Mouse (Mus musculus): Measurements from ENCODE around the gene Iqsec3.
"Not testable (repeated sequence)": the region's sequence is repeated elsewhere in the genome, so short reads cannot be mapped to it uniquely, and the experiment has no call there.

Gene Iqsec3

DNA sequence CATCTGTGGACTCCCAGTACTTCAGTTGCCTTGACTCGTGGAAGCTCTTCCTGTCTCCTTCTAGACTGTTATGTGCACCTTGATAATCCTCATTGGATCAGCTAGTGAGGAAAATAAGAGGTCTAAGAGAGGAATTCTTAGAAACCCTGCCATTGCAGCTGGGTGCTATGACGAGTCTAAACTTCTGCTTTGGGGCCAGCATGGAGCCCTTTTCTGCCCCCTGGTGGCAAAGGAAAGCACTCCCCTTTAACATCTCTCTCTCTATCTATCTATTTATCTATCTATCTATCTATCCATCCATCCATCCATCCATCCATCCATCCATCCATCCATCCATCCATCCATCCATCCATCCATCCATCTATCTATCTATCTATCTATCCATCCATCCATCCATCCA, 106.9 kb downstream of the Iqsec3 start:
- in situ Hi-C loops (cut with MseI, MboI), result not testable (repeated sequence)

DNA sequence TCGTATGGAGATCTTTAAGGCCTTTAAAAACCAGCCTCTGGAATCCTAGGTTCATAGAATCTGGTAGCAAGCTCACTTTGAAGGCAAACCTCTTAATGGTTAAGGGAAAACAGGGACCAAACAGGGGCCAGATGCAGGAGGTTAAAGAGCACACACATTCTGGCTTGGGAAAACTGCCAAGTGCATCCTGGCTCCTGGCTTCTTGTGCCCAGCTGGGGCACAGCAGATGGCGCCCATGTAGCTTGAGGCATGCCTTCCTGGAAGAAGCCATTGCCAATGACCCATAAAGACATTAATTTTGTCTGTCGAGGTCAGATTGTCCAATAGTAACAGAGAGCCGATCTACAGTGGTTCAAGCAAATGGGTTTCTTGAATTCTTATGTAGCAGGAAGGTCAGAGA, 109.5 kb downstream of the Iqsec3 start:
- in situ Hi-C loops (cut with MseI, MboI), result no loop called here

DNA sequence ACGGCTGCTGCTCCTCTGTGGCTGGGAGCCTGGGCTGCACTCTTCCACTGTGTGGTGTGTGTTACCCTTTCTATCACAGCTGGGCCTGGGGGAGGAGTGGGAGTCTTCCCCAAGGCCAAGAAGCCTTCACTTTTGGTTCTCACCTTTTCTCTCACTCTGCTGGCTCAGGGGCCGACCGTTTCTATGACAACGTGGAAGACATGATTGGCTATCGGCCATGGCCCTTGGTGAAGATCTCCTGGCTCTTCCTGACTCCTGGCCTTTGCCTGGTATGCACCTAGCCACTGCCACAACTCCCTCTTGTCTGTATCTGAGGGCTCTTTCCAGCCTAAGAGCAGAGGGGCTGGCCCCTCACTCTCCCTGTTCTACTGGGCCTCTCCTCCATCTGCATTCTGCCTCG, 110.4 kb downstream of the Iqsec3 start:
- in situ Hi-C loops (cut with MseI, MboI), result no loop called here

DNA sequence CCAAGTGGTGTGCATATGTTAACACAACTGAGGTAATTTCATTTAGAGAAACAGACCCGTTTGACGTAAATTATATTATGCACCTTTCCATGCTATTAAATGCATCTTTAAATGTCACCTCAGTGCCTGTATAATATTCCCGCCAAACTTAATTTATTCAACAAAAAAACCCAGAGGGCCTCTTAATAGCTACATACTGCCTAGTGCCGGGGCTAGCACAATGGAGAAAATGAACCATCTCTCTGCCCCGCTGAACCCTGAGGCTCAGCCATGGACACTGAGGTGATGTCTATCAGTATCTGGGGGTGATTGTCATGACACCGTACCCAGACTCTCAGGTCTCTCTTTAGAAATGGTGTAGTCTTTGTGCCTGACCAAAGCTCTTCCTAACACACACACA, 116.2 kb downstream of the Iqsec3 start:
- in situ Hi-C loops (cut with MseI, MboI), result no loop called here

DNA sequence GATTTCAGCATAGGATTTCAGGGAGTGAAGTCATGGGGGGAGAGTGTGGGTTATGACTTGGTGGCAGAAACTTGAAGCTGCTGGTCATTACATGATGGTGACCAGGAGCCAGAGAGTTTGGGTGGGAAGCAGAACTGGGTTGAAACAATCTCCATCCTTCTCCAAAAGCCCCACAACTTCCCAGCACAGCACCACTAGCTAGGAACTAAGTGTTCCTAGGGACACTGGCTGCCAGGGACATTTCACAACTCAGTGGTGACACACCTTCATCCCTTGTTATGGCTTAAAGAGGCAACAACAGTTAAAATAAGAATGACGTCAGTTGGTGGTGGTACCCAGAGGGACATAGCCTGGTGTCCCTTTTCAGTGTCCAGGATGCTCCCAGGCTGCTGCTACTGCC, 117.4 kb downstream of the Iqsec3 start:
- in situ Hi-C loops (cut with MseI, MboI), result no loop called here

DNA sequence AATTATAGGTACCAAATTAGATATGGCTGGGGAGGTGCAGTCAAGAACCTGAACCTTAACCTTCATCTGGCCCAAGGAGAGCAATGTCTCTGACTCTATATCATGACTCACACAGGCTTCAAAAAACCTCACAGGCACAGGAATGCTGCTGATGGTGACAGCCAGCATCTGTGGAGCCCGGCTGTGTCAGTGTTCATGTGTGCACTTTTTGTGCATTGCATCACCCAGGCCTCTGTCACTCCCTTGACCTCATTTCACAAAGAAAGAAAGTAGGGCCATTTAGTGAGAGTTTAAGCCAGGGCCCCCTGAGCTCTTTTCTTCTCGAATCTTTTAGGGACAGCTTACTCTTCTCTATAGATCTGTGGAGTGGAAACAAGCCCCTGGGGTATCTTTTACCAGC, 121.2 kb downstream of the Iqsec3 start:
- in situ Hi-C loops (cut with MseI, MboI), result no loop called here

DNA sequence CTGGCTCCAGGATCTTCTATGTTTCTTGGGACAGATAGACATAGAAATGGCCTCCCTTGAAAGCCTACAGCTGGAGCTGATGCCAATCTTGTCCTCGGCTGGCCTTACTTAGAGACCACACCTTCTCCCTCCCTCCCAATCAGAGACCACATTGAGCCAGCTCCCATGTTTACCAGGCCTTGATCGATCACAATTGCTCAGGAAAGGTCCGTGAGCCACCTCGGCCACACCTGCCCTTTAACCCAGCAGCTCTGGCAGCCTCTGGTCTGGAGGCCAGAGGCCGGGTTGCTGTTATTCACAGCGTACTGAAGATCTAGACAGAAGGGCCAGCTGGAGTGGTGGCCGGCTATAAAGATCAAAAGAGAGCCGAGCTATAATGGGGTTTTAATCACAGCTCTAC, 127.0 kb downstream of the Iqsec3 start:
- in situ Hi-C loops (cut with MseI, MboI), result no loop called here

DNA sequence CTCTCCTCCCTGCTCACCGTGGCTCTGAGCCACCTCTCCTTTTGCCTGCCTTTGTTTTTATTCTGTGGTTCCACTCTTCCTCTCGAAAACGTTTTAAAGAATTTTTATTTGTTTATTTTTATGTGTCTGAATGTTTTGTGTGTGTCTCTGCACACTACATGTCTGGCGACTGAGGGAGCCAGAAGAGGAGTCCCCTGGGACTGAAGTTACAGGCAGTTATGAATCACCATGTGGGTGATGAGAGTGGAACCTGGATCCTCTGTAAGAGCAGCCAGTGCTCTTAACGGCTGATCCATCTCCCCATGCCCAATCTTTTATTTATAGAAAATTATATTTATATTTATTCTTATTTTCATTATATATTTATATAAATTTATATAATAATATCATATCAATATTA, 129.1 kb downstream of the Iqsec3 start:
- in situ Hi-C loops (cut with MseI, MboI), result loop anchor here in 1 of 2 experiments (5.0 kb wide), 1 partner anchor 188 kb away; no protein-coding TSS in a partner anchor

DNA sequence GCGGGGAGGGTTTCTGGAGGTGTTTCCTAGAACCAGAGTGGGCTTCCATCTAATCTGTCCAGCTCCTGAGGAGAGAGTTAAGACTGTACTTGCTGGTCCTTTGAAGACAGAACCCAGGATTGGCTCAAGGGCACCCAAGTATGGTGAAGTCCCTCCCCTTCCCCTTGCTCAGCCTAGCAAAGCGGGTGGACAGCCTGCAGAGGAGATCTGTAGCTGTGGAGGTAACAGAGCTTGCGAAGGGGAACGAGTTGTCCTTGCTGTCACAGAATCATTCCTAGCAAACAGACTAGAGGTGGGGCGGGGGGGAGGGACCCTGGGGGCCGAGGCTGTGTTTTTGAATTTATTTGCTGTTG, 129.7 kb downstream of the Iqsec3 start:
- in situ Hi-C loops (cut with MseI, MboI), result loop anchor here in 1 of 2 experiments (5.0 kb wide), 1 partner anchor 189 kb away; no protein-coding TSS in a partner anchor

DNA sequence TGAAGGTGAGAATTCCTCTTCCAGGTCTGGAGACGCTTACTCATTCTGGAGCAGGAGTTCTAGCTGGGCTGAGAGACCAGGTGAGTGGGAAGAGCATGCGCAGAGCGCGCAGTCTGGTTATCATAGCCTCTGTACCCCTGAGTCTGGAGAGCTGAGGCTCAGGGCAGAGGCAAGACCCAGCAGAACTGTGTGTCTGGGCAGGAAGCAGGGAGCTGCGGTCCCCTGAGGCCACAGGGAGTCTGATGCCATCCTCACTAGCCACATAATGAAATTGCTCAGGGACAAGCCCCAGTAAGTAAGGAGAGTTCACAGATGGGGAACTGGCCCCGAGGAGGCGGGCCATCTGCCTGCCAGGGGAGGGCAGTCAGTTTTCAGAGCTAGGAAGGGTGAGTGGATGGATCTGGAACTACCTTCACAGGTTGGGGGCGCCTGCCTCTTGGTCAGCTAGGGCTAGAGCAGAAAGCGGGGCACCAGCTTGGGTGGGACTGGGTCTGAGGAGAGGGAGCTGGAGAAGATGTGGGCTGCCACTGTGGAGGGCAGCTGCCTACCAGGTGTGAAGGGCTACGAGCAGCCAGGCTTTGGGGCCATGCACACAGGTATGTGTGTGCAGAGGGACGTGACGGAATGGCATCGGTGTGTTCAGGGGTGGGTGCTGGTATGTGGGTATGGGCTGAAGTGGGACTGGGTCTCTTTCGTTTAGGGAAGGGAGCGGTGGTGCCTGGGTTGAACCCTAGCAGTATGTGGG, 130.3 kb downstream of the Iqsec3 start, which contains the start of gene Slc6a12:
Gene Slc6a12 (plus strand): TSS at position 51 of the 745 bp plus-strand sequence.
- in situ Hi-C loops (cut with MseI, MboI), result loop anchor here in 1 of 2 experiments (5.0 kb wide), 1 partner anchor 189 kb away; no protein-coding TSS in a partner anchor

DNA sequence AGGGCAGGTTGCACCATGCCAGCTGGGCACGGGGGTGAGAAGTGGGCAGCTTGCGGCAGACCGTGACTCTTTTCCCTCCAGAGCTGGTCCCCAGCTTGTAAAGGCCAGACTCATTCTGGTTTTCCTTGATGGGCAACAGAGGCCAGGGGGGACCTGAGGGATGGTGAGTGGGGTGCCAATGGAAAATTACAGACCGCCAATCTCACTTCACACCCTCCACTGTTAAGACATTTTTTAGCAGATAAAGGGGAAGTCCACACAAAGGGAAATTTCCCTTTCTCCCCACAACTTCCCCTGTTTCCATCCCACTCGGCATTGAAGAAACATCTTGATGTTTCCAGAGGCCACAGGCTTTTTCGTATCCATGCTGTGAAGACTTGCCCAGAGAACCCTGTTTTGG, 131.8 kb downstream of the Iqsec3 start:
- in situ Hi-C loops (cut with MseI, MboI), result loop anchor here in 1 of 2 experiments (5.0 kb wide), 1 partner anchor 191 kb away; no protein-coding TSS in a partner anchor

DNA sequence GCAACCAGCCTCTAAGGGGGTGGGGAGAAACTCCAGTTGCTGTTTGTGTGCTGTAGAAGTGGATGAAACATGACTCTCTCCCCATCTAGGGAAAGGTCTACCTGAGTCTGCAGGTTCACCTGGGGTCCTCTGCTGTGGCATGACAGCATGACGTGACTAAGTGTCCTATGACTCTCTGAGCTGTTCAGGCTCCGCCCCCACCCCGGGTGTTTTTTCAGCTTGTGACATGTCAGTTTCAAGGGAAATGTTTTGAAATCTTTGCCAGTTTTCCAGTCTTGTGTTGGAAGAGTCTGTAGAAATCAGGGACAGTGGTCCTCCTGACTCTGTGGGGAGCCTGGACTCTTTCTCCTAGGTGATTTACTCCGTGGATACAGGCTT, 135.0 kb downstream of the Iqsec3 start:
- in situ Hi-C loops (cut with MseI, MboI), result loop anchor here in 1 of 2 experiments (5.0 kb wide), 1 partner anchor 194 kb away; no protein-coding TSS in a partner anchor

DNA sequence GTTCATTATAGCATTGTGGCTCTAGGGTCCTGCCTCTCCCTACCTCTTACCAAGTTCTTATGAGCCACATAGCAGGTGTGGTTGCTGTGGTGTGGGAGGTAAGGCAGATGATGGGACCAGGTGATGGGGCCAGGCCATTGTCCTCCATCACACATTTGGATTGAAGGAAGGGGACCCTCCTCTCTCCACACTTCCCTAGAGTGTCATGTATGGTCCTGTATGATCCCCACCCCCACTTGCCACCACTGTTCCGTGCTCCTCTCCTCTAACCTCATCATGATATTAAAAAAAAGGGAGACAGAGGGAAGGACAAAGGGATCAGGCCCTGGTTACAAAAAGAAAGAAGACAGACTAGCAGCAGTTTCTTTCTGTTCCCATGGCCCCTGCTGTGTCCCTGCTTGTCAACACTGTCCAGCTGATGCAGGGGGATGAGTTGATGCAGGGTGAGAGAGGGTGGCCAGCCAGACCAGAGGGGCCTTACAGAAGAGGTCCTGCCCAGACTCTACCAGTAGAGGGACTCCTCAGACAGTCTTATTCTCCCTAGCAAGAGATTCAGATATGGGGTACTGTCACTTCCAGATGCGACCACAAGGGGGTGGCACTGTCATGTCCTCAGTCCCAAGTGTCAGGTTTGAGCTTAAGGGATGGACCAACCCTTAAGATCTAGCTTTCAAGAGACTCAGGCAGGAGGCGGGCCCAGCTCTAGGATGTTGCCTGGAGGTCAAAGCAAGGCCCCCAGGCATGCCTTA, 135.5 kb downstream of the Iqsec3 start:
- in situ Hi-C loops (cut with MseI, MboI), result loop anchor here in 1 of 2 experiments (5.0 kb wide), 1 partner anchor 194 kb away; no protein-coding TSS in a partner anchor

DNA sequence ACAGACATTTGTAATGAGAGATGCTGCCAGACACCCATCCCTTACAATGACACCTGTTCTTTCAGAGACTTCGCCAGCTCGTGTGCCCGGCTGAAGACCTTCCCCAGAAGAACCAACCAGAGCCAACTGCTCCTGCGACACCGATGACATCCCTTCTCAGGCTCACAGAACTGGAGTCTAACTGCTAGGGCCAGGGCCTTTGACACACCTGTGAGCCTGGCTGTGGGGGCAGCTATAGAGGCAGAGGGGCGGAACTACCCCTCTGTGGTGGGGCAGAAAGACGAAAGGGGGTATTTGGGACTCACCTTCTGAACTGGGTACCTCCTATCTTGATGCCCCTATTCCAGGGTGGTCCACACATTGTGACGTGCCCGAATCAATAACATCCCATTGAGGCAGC, 136.2 kb downstream of the Iqsec3 start:
- in situ Hi-C loops (cut with MseI, MboI), result loop anchor here in 1 of 2 experiments (5.0 kb wide), 1 partner anchor 195 kb away; no protein-coding TSS in a partner anchor

DNA sequence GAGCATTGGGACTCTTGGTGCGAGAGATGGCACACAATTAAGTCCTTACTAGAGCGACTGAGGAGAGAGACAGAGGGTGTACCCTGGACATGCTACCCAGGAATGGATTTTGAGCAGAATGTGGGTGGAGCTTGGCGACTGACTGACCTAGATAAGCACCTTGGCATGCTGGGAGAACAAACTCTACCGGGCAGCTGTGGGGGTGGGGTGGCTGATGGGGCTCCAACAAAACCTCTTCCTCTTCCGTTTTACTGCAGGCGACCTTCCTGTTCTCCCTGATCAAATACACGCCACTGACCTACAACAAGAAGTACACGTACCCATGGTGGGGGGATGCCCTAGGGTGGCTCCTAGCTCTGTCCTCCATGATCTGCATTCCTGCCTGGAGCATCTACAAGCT, 136.9 kb downstream of the Iqsec3 start:
- in situ Hi-C loops (cut with MseI, MboI), result loop anchor here in 1 of 2 experiments (5.0 kb wide), 1 partner anchor 196 kb away; no protein-coding TSS in a partner anchor

DNA sequence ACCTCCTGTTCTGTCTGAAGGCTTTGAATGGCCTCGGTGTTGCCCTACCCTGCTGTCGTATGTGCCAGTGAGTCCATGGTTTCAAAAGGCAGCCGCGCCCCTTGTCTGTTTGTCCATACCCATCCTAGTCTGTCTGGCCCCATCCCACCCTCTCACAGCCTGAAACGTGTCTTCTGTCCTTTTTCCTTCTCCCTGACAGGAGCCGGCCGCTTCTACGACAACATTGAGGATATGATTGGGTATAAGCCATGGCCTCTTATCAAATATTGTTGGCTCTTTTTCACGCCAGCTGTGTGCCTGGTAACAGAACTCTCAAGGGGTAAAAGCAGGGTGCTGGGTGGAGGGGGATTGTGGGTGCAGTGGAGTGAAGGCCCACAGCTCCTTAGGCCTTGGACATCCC, 137.6 kb downstream of the Iqsec3 start:
- in situ Hi-C loops (cut with MseI, MboI), result loop anchor here in 1 of 2 experiments (5.0 kb wide), 1 partner anchor 196 kb away; no protein-coding TSS in a partner anchor

DNA sequence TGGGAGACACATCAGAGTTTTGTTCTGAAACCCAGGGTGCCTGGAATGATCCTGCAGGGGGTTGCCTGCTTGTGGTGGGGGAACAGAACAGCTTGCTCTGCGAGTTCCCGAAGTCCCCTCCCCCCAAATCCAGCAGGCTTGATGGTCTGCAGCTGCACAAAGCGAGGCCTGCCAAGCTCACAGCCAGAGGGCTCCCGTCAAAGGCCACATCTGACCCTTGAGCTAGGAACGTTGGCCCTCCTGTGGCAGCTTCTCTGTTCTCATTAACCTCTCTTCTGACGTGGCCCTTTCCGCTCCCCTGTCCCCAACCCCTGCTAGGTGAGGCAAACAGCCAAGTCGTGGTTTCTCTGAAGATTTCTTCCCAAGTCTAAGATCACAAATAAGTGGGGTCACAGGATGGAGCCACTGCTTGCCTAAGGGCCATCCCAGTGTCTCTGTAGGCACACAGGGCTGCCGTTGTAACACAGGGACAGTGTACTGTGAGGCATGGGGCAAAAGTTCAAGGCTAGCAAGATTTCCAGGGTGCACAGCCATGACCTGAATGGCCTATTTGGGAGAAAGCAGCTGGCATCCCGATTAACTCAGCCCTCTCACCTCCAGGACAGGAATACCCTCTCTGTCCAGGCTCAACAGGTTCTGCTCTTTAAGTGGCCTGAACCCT, 143.5 kb downstream of the Iqsec3 start:
- in situ Hi-C loops (cut with MseI, MboI), result no loop called here

DNA sequence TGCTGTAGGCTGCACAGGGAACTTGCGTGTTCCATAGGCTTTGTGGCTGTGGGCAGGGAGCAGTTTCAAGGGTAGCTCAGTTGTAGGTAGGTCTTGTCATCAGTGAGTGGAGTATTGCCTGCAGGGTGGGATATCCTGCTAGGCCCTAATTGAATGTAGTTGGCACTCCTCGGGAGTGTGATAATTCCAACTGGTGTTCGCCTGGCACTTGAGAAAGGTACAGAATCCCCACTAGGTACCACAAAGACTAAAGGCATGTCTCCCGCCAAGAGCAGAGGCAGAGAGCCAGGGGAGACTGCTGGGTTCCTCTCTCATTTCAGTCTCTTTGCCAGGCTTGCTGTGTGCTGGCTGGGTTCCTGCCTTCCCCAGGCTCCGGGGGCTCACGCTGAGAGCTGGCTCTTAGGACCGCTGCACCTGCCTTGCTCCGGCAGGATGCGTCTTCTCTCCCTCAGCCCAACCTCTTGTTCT, 145.0 kb downstream of the Iqsec3 start:
- in situ Hi-C loops (cut with MseI, MboI), result no loop called here

DNA sequence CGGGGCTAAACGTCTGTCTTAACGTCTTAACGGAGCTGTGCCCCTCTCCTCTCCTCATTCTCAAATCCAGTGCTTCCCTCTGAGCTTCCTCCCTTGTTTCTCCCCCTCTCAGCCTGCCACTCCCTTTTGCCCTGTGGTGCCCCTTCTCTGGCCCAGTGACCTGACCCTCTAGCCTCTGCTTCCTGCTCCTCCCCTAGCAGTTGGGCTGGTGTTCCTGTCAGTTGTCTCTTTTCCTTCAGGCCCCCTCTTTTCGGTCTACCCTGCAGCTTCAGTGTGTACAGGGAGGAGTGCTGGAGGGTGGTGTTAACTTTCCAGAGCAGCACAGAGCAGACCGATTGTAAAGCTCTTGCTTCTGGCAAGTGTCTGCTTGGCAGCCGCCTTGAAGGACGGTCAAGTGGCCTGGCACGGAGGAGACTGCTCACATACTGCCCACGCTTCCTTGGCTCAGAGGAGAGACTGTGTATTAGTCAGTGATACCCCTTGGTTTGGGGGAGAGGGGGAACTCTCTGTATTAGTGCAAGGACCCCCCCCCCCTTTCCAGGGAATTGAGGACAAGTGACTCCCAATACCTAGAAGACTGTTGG, 146.9 kb downstream of the Iqsec3 start:
- in situ Hi-C loops (cut with MseI, MboI), result no loop called here

DNA sequence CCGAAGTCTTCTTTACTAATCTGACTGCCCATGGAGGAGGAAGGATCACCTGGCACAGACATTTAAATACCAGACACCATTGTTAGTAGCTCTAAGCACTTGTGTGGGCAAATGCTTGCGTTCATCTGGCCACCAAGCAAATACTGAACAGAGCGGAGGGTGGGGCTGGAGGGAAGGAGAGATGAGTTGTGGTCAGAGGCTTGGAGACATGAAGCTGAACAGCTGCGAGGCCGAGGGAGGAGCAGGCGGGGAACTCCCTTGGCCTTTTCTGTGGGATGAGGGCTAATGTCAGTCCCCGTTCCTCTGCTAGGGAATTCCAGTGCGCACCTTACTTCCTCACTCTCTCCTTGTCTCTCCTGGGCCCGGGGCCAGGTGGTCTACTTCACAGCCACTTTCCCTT, 147.7 kb downstream of the Iqsec3 start:
- in situ Hi-C loops (cut with MseI, MboI), result no loop called here

DNA sequence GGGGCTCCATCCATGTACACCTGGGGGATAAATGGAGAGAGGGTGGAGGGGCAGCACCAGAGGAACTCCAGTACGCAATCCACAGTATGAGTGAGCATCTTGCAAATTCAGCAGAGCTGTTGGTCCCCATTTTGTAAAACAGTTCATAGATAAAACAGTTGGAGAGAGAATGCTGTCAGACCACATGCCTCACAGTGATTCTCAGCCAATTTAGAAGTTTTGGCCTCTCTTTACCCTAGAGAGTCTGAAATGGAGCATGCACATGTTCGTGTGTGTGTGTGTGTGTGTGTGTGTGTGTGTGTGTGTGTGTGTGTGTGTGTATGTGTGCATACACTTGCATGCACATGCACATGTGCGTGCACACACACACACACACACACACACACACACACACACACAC, 148.2 kb downstream of the Iqsec3 start:
- in situ Hi-C loops (cut with MseI, MboI), result no loop called here
